Comparison of ENCODE assay signal across 24 mouse cellular contexts in the genomic region with DNA sequence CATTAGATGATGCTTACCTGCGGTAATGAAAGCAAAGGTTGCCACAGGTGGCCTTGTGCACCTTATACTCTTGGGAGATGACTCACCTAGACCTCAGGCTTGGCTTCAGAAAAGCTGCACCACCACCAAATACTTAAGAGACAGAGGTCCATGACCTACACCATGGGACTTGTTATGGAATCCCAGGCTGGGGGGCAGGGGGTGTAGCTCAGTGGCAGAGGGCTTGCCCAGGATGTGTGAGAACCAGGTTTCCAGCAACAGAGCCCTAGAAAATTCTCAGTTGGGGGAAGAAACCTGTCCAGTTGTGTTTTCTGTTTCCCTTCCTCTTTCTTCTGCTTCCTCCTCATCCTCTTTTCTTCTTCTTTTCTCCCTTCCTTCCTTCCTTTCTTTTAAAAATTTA. TPM values are rescaled to one million over a fixed set of nuclear protein-coding genes. Genes with fewer than 3 reads are reported as not detected.
DNase-seq lines count a peak whose midpoint lies in the region; ATAC-seq and TF ChIP-seq lines count a peak whose summit lies in the region.
"Had no signal": no experiment of that assay in that cellular context is flagged by ENCODE, and none has a peak within 500 bp of the region (broad histone marks: within the 10 kb centered on the region; RNA-seq: fewer than 3 reads in every experiment).

No protein-coding gene starts in this region.

- no peak for DNase-seq in liver, postnatal 0 days
- DNase-seq in liver, embryonic 11.5 days (ENCODE audit: low spot score): no peak
- no peak for DNase-seq in CH12.LX (ENCODE audit: extremely low read depth)
- no peak for DNase-seq in right cerebral cortex, adult 18-20 months
- no peak for DNase-seq in lung, postnatal 0 days (ENCODE audit: low spot score)
- DNase-seq in T-cell, adult 2 months (ENCODE audit: low spot score): no peak
- DNase-seq: cerebellum, adult 2 months; cerebellum, postnatal 25 days; embryo, embryonic 11 days; gastrocnemius, postnatal 25 days; heart, postnatal 36 days; kidney, postnatal 10 days; right cerebral cortex, postnatal 4 days had no signal

- peak overlapping the region; percentile 70 for H3K27ac ChIP-seq in liver, postnatal 0 days (ENCODE audit: low read depth)
- no peak overlapping the region for H3K27ac ChIP-seq in liver, embryonic 11.5 days (ENCODE audit: low read depth, low read length)
- no peak overlapping the region for H3K27ac ChIP-seq in CH12.LX (ENCODE audit: insufficient read depth, low read depth)
- H3K27ac ChIP-seq in lung, postnatal 0 days (ENCODE audit: low read length): no peak overlapping the region
- H3K27ac ChIP-seq: embryonic facial prominence, embryonic 15.5 days; forebrain, embryonic 15.5 days; heart, adult 2 months; hindbrain, embryonic 13.5 days; layer of hippocampus, adult 2 months; limb, embryonic 10.5 days; lung, embryonic 15.5 days; neural tube, embryonic 12.5 days had no signal

- no peaks in the 10 kb centered on the region for H3K27me3 ChIP-seq in liver, postnatal 0 days (ENCODE audit: insufficient read depth, low read length)
- no peaks in the 10 kb centered on the region for H3K27me3 ChIP-seq in liver, embryonic 11.5 days (replicated peaks; ENCODE audit: control insufficient read depth, insufficient read depth, low read length)
- peaks cover 5% of the 10 kb centered on the region for H3K27me3 ChIP-seq in CH12.LX (replicated peaks)
- H3K27me3 ChIP-seq in lung, postnatal 0 days (replicated peaks; ENCODE audit: insufficient read depth, low read length): no peaks in the 10 kb centered on the region
- H3K27me3 ChIP-seq: embryonic facial prominence, embryonic 15.5 days; forebrain, embryonic 15.5 days; hindbrain, embryonic 13.5 days; lung, embryonic 15.5 days; neural tube, embryonic 12.5 days had no signal

- no peak for ATAC-seq in liver, postnatal 0 days
- no peak for ATAC-seq in liver, embryonic 11.5 days (replicated peaks; ENCODE audit: low FRiP score)
- ATAC-seq in granulocyte monocyte progenitor cell, adult 5-6 weeks (replicated peaks; ENCODE audit: poor library complexity, severe bottlenecking): 0 out of 2 replicates have a peak, but pooled peaks have one; percentile 20
- ATAC-seq in neutrophil, adult 5-6 weeks (ENCODE audit: extremely low read depth, insufficient number of reproducible peaks, low FRiP score, poor library complexity, severe bottlenecking): peak; percentile 3; the same call in 1 of the 2 replicates
- no peak for ATAC-seq in lung, postnatal 0 days
- ATAC-seq: forebrain, embryonic 15.5 days had no signal

- no peak for TF ChIP-seq RAD21 in CH12.LX (IDR thresholded peaks at IDR 0.05; ENCODE audit: low read depth, low read length)

- H3K36me3 ChIP-seq in liver, postnatal 0 days (replicated peaks; ENCODE audit: insufficient read depth, low read length): no peaks in the 10 kb centered on the region
- no peaks in the 10 kb centered on the region for H3K36me3 ChIP-seq in liver, embryonic 11.5 days (ENCODE audit: control insufficient read depth, insufficient read depth, low read length)
- no peaks in the 10 kb centered on the region for H3K36me3 ChIP-seq in CH12.LX (replicated peaks in 1 of 2; ENCODE audit: control insufficient read depth in 1 of 2, insufficient read depth in 1 of 2, low read length in 1 of 2)
- no peaks in the 10 kb centered on the region for H3K36me3 ChIP-seq in lung, postnatal 0 days (ENCODE audit: insufficient read depth, low read length)
- H3K36me3 ChIP-seq: embryonic facial prominence, embryonic 15.5 days; forebrain, embryonic 15.5 days; hindbrain, embryonic 13.5 days; limb, embryonic 10.5 days; lung, embryonic 15.5 days; neural tube, embryonic 12.5 days had no signal

- H3K79me2 ChIP-seq in CH12.LX (replicated peaks; ENCODE audit: control insufficient read depth, extremely low read depth, insufficient read depth, poor library complexity, severe bottlenecking): no peaks in the 10 kb centered on the region

- H3K9me3 ChIP-seq in liver, postnatal 0 days (ENCODE audit: low read length): no peaks in the 10 kb centered on the region
- no peaks in the 10 kb centered on the region for H3K9me3 ChIP-seq in liver, embryonic 11.5 days (ENCODE audit: control insufficient read depth, low read length)
- H3K9me3 ChIP-seq in CH12.LX (replicated peaks; ENCODE audit: low read length): peaks cover 10% of the 10 kb centered on the region
- H3K9me3 ChIP-seq in lung, postnatal 0 days (ENCODE audit: low read length): no peaks in the 10 kb centered on the region
- H3K9me3 ChIP-seq: embryonic facial prominence, embryonic 15.5 days; forebrain, embryonic 15.5 days; hindbrain, embryonic 13.5 days; limb, embryonic 10.5 days; lung, embryonic 15.5 days; neural tube, embryonic 12.5 days had no signal

- in situ Hi-C loops in CH12.LX (cut with MboI; ENCODE audit: low pct_ligation_motif_present, low pct_unique_long_range_greater_than_20kb, low sequenced_read_pairs): no loop called here

- peaks cover 8% of the 10 kb centered on the region for H3K4me1 ChIP-seq in liver, postnatal 0 days (ENCODE audit: insufficient read depth)
- no peaks in the 10 kb centered on the region for H3K4me1 ChIP-seq in liver, embryonic 11.5 days (replicated peaks; ENCODE audit: control insufficient read depth, insufficient read depth, low read length)
- H3K4me1 ChIP-seq in CH12.LX (ENCODE audit: control insufficient read depth in 1 of 2, insufficient read depth in 2 of 2): peaks cover 31 to 41% of the 10 kb centered on the region in 2 experiments
- no peaks in the 10 kb centered on the region for H3K4me1 ChIP-seq in lung, postnatal 0 days (ENCODE audit: insufficient read depth, low read depth, low read length)
- H3K4me1 ChIP-seq: embryonic facial prominence, embryonic 15.5 days; forebrain, embryonic 15.5 days; hindbrain, embryonic 13.5 days; limb, embryonic 10.5 days; lung, embryonic 15.5 days; neural tube, embryonic 12.5 days had no signal

- TF ChIP-seq POLR2A in CH12.LX (IDR thresholded peaks at IDR 0.05; ENCODE audit: low read depth, low read length): no peak

- peak overlapping the region; percentile 47 for H3K4me2 ChIP-seq in liver, postnatal 0 days (ENCODE audit: low read depth, low read length)
- H3K4me2 ChIP-seq in liver, embryonic 11.5 days: no peak overlapping the region
- H3K4me2 ChIP-seq in CH12.LX (ENCODE audit: insufficient read depth, low read depth, poor library complexity, severe bottlenecking): no peak overlapping the region
- H3K4me2 ChIP-seq in lung, postnatal 0 days (replicated peaks; ENCODE audit: low read depth, low read length): no peak overlapping the region
- H3K4me2 ChIP-seq: embryonic facial prominence, embryonic 15.5 days; forebrain, embryonic 15.5 days; hindbrain, embryonic 13.5 days; lung, embryonic 15.5 days; midbrain, embryonic 11.5 days; neural tube, embryonic 12.5 days had no signal

- no peak for TF ChIP-seq CTCF in liver, postnatal 0 days (IDR thresholded peaks at IDR 0.05; ENCODE audit: low read depth)
- TF ChIP-seq CTCF in CH12.LX (conservative IDR thresholded peaks at IDR 0.05 in 1 of 2, IDR thresholded peaks at IDR 0.05 in 1 of 2; ENCODE audit: low read depth in 2 of 2, low read length in 2 of 2): no peak
- TF ChIP-seq CTCF in lung, postnatal 0 days (IDR thresholded peaks at IDR 0.05): no peak

- TF ChIP-seq EP300 in liver, postnatal 0 days (IDR thresholded peaks at IDR 0.05; ENCODE audit: low read depth): no peak
- peak; percentile 56; the same call in 1 of the 2 replicates for TF ChIP-seq EP300 in CH12.LX (IDR thresholded peaks at IDR 0.05; ENCODE audit: low read length)
- TF ChIP-seq EP300 in lung, postnatal 0 days (IDR thresholded peaks at IDR 0.05): no peak

- no peak overlapping the region for H3K4me3 ChIP-seq in liver, postnatal 0 days (ENCODE audit: low read depth, low read length)
- H3K4me3 ChIP-seq in liver, embryonic 11.5 days (ENCODE audit: low read depth, low read length): no peak overlapping the region
- H3K4me3 ChIP-seq in CH12.LX (replicated peaks in 1 of 3; ENCODE audit: low read depth in 2 of 3, low read length in 2 of 3, poor library complexity in 1 of 3): no peak overlapping the region
- H3K4me3 ChIP-seq in lung, postnatal 0 days (ENCODE audit: low read depth, low read length): no peak overlapping the region
- H3K4me3 ChIP-seq: embryonic facial prominence, embryonic 15.5 days; forebrain, embryonic 15.5 days; heart, adult 2 months; hindbrain, embryonic 13.5 days; layer of hippocampus, adult 2 months; limb, embryonic 10.5 days; lung, embryonic 15.5 days; neural tube, embryonic 12.5 days had no signal

- 81% methylated on average over 1 of the region's 1 CpGs for WGBS in liver, postnatal 0 days (ENCODE audit: insufficient replicate concordance)
- WGBS in liver, embryonic 11.5 days: 88% methylated on average over 1 of the region's 1 CpGs
- WGBS in lung, postnatal 0 days: 81% methylated on average over 1 of the region's 1 CpGs

- dilution Hi-C loops in CH12.LX (cut with MboI; ENCODE audit: extremely low pct_ligation_motif_present, extremely low pct_unique_long_range_greater_than_20kb, low sequenced_read_pairs): no loop called here

- H3K9ac ChIP-seq in liver, postnatal 0 days (replicated peaks): no peak overlapping the region
- H3K9ac ChIP-seq in liver, embryonic 11.5 days (ENCODE audit: low read depth, low read length): no peak overlapping the region
- H3K9ac ChIP-seq in CH12.LX (ENCODE audit: insufficient read depth, low read depth): no peak overlapping the region
- no peak overlapping the region for H3K9ac ChIP-seq in lung, postnatal 0 days (replicated peaks; ENCODE audit: low read depth)
- H3K9ac ChIP-seq: embryonic facial prominence, embryonic 15.5 days; forebrain, embryonic 15.5 days; hindbrain, embryonic 13.5 days; lung, embryonic 15.5 days; neural tube, embryonic 12.5 days had no signal

TF ChIP-seq in CH12.LX, 34 proteins besides CTCF, POLR2A, EP300 and RAD21:
- TF ChIP-seq BHLHE40 (IDR thresholded peaks at IDR 0.05; ENCODE audit: low read depth, low read length) (no peak), JUND (conservative IDR thresholded peaks at IDR 0.05; ENCODE audit: low read depth, low read length) (no peak), IRF4 (IDR thresholded peaks at IDR 0.05; ENCODE audit: low read depth, low read length) (no peak)

RNA-seq across cellular contexts. Expression of a gene that starts 36.3 kb away (rescaled TPM):
- 30.7 and 33.3 TPM in 2 replicates for polyA plus RNA-seq in liver, postnatal 0 days (2015; fragmentation: Nextera tagmentation; extraction: Ambion mirVana)
- polyA plus RNA-seq in liver, embryonic 11.5 days (2014; fragmentation: Nextera tagmentation; extraction: Ambion mirVana): 114 and 125 TPM in 2 replicates
- total RNA-seq in CH12.LX (2012; rRNA removed): 170 and 172 TPM in 2 replicates
- total RNA-seq in CH12.LX (2014; rRNA removed): 256 and 271 TPM in 2 replicates
- 200 and 219 TPM in 2 replicates for polyA plus RNA-seq in CH12.LX (2012; ENCODE audit: insufficient read length, low read depth)
- 70.1 and 81.1 TPM in 2 replicates for total RNA-seq in granulocyte monocyte progenitor cell, adult 5-6 weeks (2014; fragmentation: Nextera tagmentation)
- total RNA-seq in granulocyte monocyte progenitor cell, adult 5-6 weeks (2017): 70.1 and 72.9 TPM in 2 replicates
- total RNA-seq in neutrophil, adult 5-6 weeks (2017): 37.9 and 40.5 TPM in 2 replicates
- 55.9 and 56.9 TPM in 2 replicates for polyA plus RNA-seq in lung, postnatal 0 days (2015; fragmentation: Nextera tagmentation; extraction: Ambion mirVana)

Comparison
In these comparisons a context has a peak if more than half of its experiments do, and no peak if none do; other contexts are left out.
1. ATAC-seq: peak in granulocyte monocyte progenitor cell, adult 5-6 weeks (single experiment) and neutrophil, adult 5-6 weeks (single experiment); none in liver, postnatal 0 days (single experiment), liver, embryonic 11.5 days (single experiment) and lung, postnatal 0 days (single experiment).